Mouse (Mus musculus) limb, embryonic 14.5 days (tissue): ENCODE measurements around the gene Lrrc1. TPM values are rescaled to one million over a fixed set of nuclear protein-coding genes. Genes with fewer than 3 reads are reported as not detected.

Source experiments
- ATAC-seq: fragments of 200-750 bp; cut with Nextera tagmentation; 2 replicates; pipeline ENCODE4 v1.8.0; 2017; ENCODE audit warnings: low read depth, moderate number of reproducible peaks, moderate TSS enrichment; ENCODE audit not compliant: low FRiP score
- DNase-seq: peaks from one replicate; pipeline ENCODE4 v3.0.0-alpha.2; 2015; ENCODE audit warnings: low spot score
- H3K27ac ChIP-seq: fragments of 300-500 bp; sonication (generic); replicated peaks from 2 replicates; pipeline ENCODE4 v1.5.1; 2014; ENCODE audit warnings: low read depth, mild to moderate bottlenecking, low read length, moderate library complexity, mixed read lengths
- H3K27me3 ChIP-seq: fragments of 300-500 bp; sonication (generic); 2 replicates; pipeline ENCODE4 v1.6.1; 2014; ENCODE audit warnings: low read length, mixed read lengths; ENCODE audit not compliant: control insufficient read depth, insufficient read depth
- H3K36me3 ChIP-seq: fragments of 300-500 bp; sonication (generic); 2 replicates; pipeline ENCODE4 v1.6.1; 2014; ENCODE audit warnings: mild to moderate bottlenecking, low read length, moderate library complexity, mixed read lengths; ENCODE audit not compliant: control insufficient read depth, insufficient read depth
- H3K4me1 ChIP-seq: fragments of 300-500 bp; sonication (generic); 2 replicates; pipeline ENCODE4 v1.6.1; 2014; ENCODE audit warnings: antibody characterized with exemption, low read length, mixed read lengths; ENCODE audit not compliant: control insufficient read depth, insufficient read depth
- H3K4me2 ChIP-seq: fragments of 300-500 bp; sonication (generic); replicated peaks from 2 replicates; pipeline ENCODE4 v1.6.1; 2014; ENCODE audit warnings: low read depth, mild to moderate bottlenecking, low read length, moderate library complexity; ENCODE audit not compliant: severe bottlenecking
- H3K4me3 ChIP-seq: fragments of 300-500 bp; sonication (generic); replicated peaks from 2 replicates; pipeline ENCODE4 v1.5.1; 2014; ENCODE audit warnings: low read length
- H3K9ac ChIP-seq: fragments of 300-500 bp; sonication (generic); 2 replicates; pipeline ENCODE4 v1.6.1; 2014; ENCODE audit warnings: mild to moderate bottlenecking, low read depth, low read length, moderate library complexity; ENCODE audit not compliant: severe bottlenecking
- H3K9me3 ChIP-seq: fragments of 300-500 bp; sonication (generic); 2 replicates; pipeline ENCODE4 v1.6.1; 2016; ENCODE audit warnings: low read length; ENCODE audit not compliant: control insufficient read depth
- POLR2A ChIP-seq: fragments of 200-500 bp; IDR thresholded peaks from 2 replicates; pipeline ENCODE4 v1.8.0; 2012; ENCODE audit warnings: inconsistent platforms, mild to moderate bottlenecking, moderate library complexity, borderline replicate concordance; ENCODE audit not compliant: insufficient read depth, insufficient read length; ENCODE audit errors: extremely low read depth
- WGBS: fragments of 180-500 bp; shearing (Covaris S2); extraction: QIAGEN DNeasy Blood & Tissue Kit; methylation state at CpG from one replicate; pipeline ENCODE4 v1.1.7; 2014; 5-methylcytosine and 5-hydroxymethylcytosine counted together
- polyA plus RNA-seq, 2 experiments: library from polyadenylated mRNA; depleted of rRNA in 1 of 2; stranded (reverse) in 1 of 2; unstranded in 1 of 2; fragments of >200 nt; fragmentation: Nextera tagmentation in 1 of 2; extraction: Ambion mirVana in 1 of 2; gene quantifications; 2 replicates each; pipeline versions ENCODE4 v1.2.1 to v1.2.3; 2012 to 2014

Lrrc1 gene
- polyA plus RNA-seq, 2 experiments = 16.8 to 26.6 TPM

GRCm38 (mm10) chr9:77399801-77400200 lies 144.9 kb downstream of the Lrrc1 start:
- ATAC-seq = no peak
- no peak for DNase-seq
- TF ChIP-seq POLR2A = no peak
- Histone ChIP-seq H3K4me3 (no peak overlapping the region), H3K4me1 (no peaks in the 10 kb centered on the region), H3K4me2 (no peak overlapping the region), H3K9me3 (no peaks in the 10 kb centered on the region), H3K9ac (no peak overlapping the region), H3K27ac (no peak overlapping the region), H3K36me3 (no peaks in the 10 kb centered on the region), H3K27me3 (no peaks in the 10 kb centered on the region)
- 88% methylated on average over 5 of the region's 5 CpGs for WGBS

GRCm38 (mm10) chr9:77398856-77399631 lies 145.6 kb downstream of the Lrrc1 start:
- Histone ChIP-seq H3K27me3 (no peaks in the 10 kb centered on the region), H3K4me3 (no peak overlapping the region), H3K9me3 (no peaks in the 10 kb centered on the region), H3K9ac (no peak overlapping the region), H3K4me1 (no peaks in the 10 kb centered on the region), H3K4me2 (no peak overlapping the region), H3K27ac (no peak overlapping the region), H3K36me3 (no peaks in the 10 kb centered on the region)
- 56% methylated on average over 13 of the region's 13 CpGs for WGBS
- TF ChIP-seq POLR2A = no peak
- DNase-seq = no peak
- ATAC-seq = no peak

- Histone ChIP-seq H3K9me3 (no peaks in the 10 kb centered on the region), H3K4me1 (no peaks in the 10 kb centered on the region), H3K27me3 (no peaks in the 10 kb centered on the region), H3K4me3 (no peak overlapping the region), H3K4me2 (no peak overlapping the region), H3K9ac (no peak overlapping the region), H3K36me3 (no peaks in the 10 kb centered on the region), H3K27ac (no peak overlapping the region)
- no peak for TF ChIP-seq POLR2A
- WGBS = 59% methylated on average over 4 of the region's 4 CpGs
- ATAC-seq (no peak), DNase-seq (no peak)
Measured at GRCm38 (mm10) chr9:77397027-77397426, 147.6 kb downstream of the Lrrc1 start.

- H3K4me2 ChIP-seq = no peak overlapping the region
- ATAC-seq (no peak), DNase-seq (no peak)
- no peak overlapping the region for H3K4me3 ChIP-seq
- H3K36me3 ChIP-seq = no peaks in the 10 kb centered on the region
- H3K4me1 ChIP-seq = no peaks in the 10 kb centered on the region
- H3K9ac ChIP-seq = no peak overlapping the region
- H3K27me3 ChIP-seq = no peaks in the 10 kb centered on the region
- H3K27ac ChIP-seq = no peak overlapping the region
- no peak for TF ChIP-seq POLR2A
- no peaks in the 10 kb centered on the region for H3K9me3 ChIP-seq
- 94% methylated on average over 10 of the region's 10 CpGs for WGBS
Measured at GRCm38 (mm10) chr9:77391248-77391647, 153.4 kb downstream of the Lrrc1 start.

GRCm38 (mm10) chr9:77388956-77389355 lies 155.7 kb downstream of the Lrrc1 start:
- TF ChIP-seq POLR2A = no peak
- WGBS = 87% methylated on average over 8 of the region's 8 CpGs
- Histone ChIP-seq H3K4me3 (no peak overlapping the region), H3K9me3 (no peaks in the 10 kb centered on the region), H3K4me1 (no peaks in the 10 kb centered on the region), H3K9ac (no peak overlapping the region), H3K27me3 (no peaks in the 10 kb centered on the region), H3K36me3 (no peaks in the 10 kb centered on the region), H3K4me2 (no peak overlapping the region), H3K27ac (no peak overlapping the region)
- DNase-seq (no peak), ATAC-seq (no peak)

- Histone ChIP-seq H3K9ac (no peak overlapping the region), H3K4me3 (no peak overlapping the region), H3K4me1 (0 out of 2 replicates have a peak, but pooled peaks cover 6% of the 10 kb centered on the region), H3K4me2 (no peak overlapping the region), H3K27me3 (no peaks in the 10 kb centered on the region), H3K9me3 (no peaks in the 10 kb centered on the region), H3K36me3 (no peaks in the 10 kb centered on the region), H3K27ac (no peak overlapping the region)
- DNase-seq = peak; percentile 66
- no peak for ATAC-seq
- TF ChIP-seq POLR2A = no peak
- 41% methylated on average over 1 of the region's 1 CpGs for WGBS
Measured at GRCm38 (mm10) chr9:77386751-77387150, 157.9 kb downstream of the Lrrc1 start.
